8 mouse cellular contexts compared by ENCODE assay signal in genomic region chr1:154120693-154121092, GRCm38 (mm10).
DNase-seq lines count a peak whose midpoint lies in the region.

No protein-coding gene starts in this region.

- peak; percentile 53 to 74 for DNase-seq in frontal cortex, adult 2 months (ENCODE audit: extremely low spot score in 1 of 2, low spot score in 1 of 2)
- DNase-seq in frontal cortex, postnatal 25 days (ENCODE audit: low spot score in 2 of 2), result no peak
- peak; percentile 42 for DNase-seq in urinary bladder, postnatal 25 days (ENCODE audit: low spot score)
- DNase-seq in urinary bladder, postnatal 10 days (ENCODE audit: low spot score), result no peak
- DNase-seq in gastrocnemius, postnatal 25 days, result peak; percentile 70
- peak; percentile 55 to 65 for DNase-seq in left cerebral cortex, postnatal 25 days (ENCODE audit: low spot score in 2 of 2)
- DNase-seq in testis, postnatal 10 days (ENCODE audit: low spot score), result peak; percentile 96
- no peak for DNase-seq in MN1 (ENCODE audit: low spot score)

- intact Hi-C loops in left cerebral cortex, postnatal 25 days (cut with DNase I), result no loop called here

Comparison
In these comparisons a context has a peak if more than half of its experiments do, and no peak if none do; other contexts are left out.
1. DNase-seq: peak in frontal cortex, adult 2 months (2 of 2), urinary bladder, postnatal 25 days (single experiment), gastrocnemius, postnatal 25 days (single experiment), left cerebral cortex, postnatal 25 days (2 of 2) and testis, postnatal 10 days (single experiment); none in frontal cortex, postnatal 25 days (0 of 2), urinary bladder, postnatal 10 days (single experiment) and MN1 (single experiment).